Mouse (Mus musculus) heart, embryonic 12.5 days (tissue): ENCODE data around the gene Ak5. TPM values are rescaled to one million over a fixed set of nuclear protein-coding genes. Genes with fewer than 3 reads are reported as not detected.

Source experiments
- ATAC-seq: fragments of 200-750 bp; cut with Nextera tagmentation; 2 replicates; pipeline ENCODE4 v1.8.0; 2017; ENCODE audit warnings: moderate TSS enrichment, moderate library complexity; ENCODE audit not compliant: insufficient number of reproducible peaks, low FRiP score
- H3K27ac ChIP-seq: fragments of 300-500 bp; sonication (generic); 2 replicates; pipeline ENCODE4 v1.5.1; 2016; ENCODE audit warnings: mild to moderate bottlenecking, moderate library complexity; ENCODE audit not compliant: poor library complexity, severe bottlenecking
- H3K27me3 ChIP-seq: fragments of 300-500 bp; sonication (generic); replicated peaks from 2 replicates; pipeline ENCODE4 v1.6.1; 2016; ENCODE audit warnings: mild to moderate bottlenecking, moderate library complexity
- H3K36me3 ChIP-seq: fragments of 300-500 bp; sonication (generic); 2 replicates; pipeline ENCODE4 v1.6.1; 2016; ENCODE audit warnings: mild to moderate bottlenecking, moderate library complexity
- H3K4me1 ChIP-seq: fragments of 300-500 bp; sonication (generic); replicated peaks from 2 replicates; pipeline ENCODE4 v1.6.1; 2016; ENCODE audit warnings: mild to moderate bottlenecking
- H3K4me2 ChIP-seq: fragments of 300-500 bp; sonication (generic); 2 replicates; pipeline ENCODE4 v1.6.1; 2016; ENCODE audit warnings: mild to moderate bottlenecking, moderate library complexity
- H3K4me3 ChIP-seq: fragments of 300-500 bp; sonication (generic); 2 replicates; pipeline ENCODE4 v1.5.1; 2016; ENCODE audit warnings: mild to moderate bottlenecking
- H3K9ac ChIP-seq: fragments of 300-500 bp; sonication (generic); 2 replicates; pipeline ENCODE4 v1.6.1; 2016; ENCODE audit warnings: mild to moderate bottlenecking, moderate library complexity
- H3K9me3 ChIP-seq: fragments of 300-500 bp; sonication (generic); replicated peaks from 2 replicates; pipeline ENCODE4 v1.6.1; 2016; ENCODE audit warnings: mild to moderate bottlenecking, moderate library complexity
- WGBS: fragments of 180-500 bp; shearing (Covaris S2); methylation state at CpG from one replicate; pipeline ENCODE4 v1.1.7; 2016; 5-methylcytosine and 5-hydroxymethylcytosine counted together
- polyA plus RNA-seq: library from polyadenylated mRNA; unstranded; fragments of >200 nt; fragmentation: Nextera tagmentation; extraction: Ambion mirVana; gene quantifications from 2 replicates; pipeline ENCODE4 v1.2.1, GENCODE M21; 2016

Gene Ak5
- polyA plus RNA-seq, 1 experiment from 2014 or later, result 1.6 TPM

DNA sequence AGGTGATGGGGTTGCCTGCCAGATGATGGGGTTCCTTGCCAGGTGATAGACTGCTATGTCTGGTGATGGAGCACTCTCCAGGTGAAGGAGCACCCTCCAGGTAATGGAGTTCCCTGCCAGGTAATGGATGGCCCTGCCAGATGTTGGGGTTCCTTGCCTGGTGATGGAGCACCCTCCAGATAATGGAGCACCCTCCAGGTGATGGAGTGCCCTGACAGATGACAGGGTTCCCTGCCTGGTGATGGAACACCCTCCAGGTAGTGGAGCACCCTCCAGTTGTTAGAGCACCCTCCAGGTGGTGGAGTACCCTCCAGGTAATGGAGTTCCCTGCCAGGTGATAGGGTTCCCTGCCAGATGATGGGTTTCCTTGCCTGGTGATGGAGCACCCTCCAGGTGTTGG lies 104.3 kb downstream of the Ak5 start:
- no peak overlapping the region for H3K27ac ChIP-seq
- peaks cover 13% of the 10 kb centered on the region; the same call in 1 of the 2 replicates for H3K4me1 ChIP-seq
- no peak overlapping the region for H3K9ac ChIP-seq
- no peak overlapping the region for H3K4me2 ChIP-seq
- no peaks in the 10 kb centered on the region for H3K36me3 ChIP-seq
- ATAC-seq, result peak; percentile 22; the same call in 1 of the 2 replicates
- no peaks in the 10 kb centered on the region for H3K9me3 ChIP-seq
- H3K4me3 ChIP-seq, result no peak overlapping the region
- no peaks in the 10 kb centered on the region for H3K27me3 ChIP-seq

GRCm38 (mm10) chr3:152561708-152562107 lies 106.5 kb downstream of the Ak5 start:
- H3K4me1 ChIP-seq, result 0 out of 2 replicates have a peak, but pooled peaks cover 4% of the 10 kb centered on the region
- no peaks in the 10 kb centered on the region for H3K36me3 ChIP-seq
- H3K9me3 ChIP-seq, result no peaks in the 10 kb centered on the region
- WGBS, result 75% methylated on average over 2 of the region's 2 CpGs
- no peaks in the 10 kb centered on the region for H3K27me3 ChIP-seq
- no peak overlapping the region for H3K4me3 ChIP-seq
- H3K4me2 ChIP-seq, result no peak overlapping the region
- no peak overlapping the region for H3K27ac ChIP-seq
- H3K9ac ChIP-seq, result no peak overlapping the region
- no peak for ATAC-seq

- Histone ChIP-seq H3K9ac (no peak overlapping the region), H3K4me3 (no peak overlapping the region), H3K27ac (no peak overlapping the region), H3K9me3 (no peaks in the 10 kb centered on the region), H3K4me1 (0 out of 2 replicates have a peak, but pooled peaks cover 9% of the 10 kb centered on the region), H3K27me3 (no peaks in the 10 kb centered on the region), H3K36me3 (no peaks in the 10 kb centered on the region), H3K4me2 (no peak overlapping the region)
- no peak for ATAC-seq
- 19% methylated on average over 4 of the region's 4 CpGs for WGBS
These were observed 108.9 kb downstream of the Ak5 start for GRCm38 (mm10) chr3:152559295-152559694.

- 0 out of 2 replicates have a peak, but pooled peaks cover 9% of the 10 kb centered on the region for H3K4me1 ChIP-seq
- no peak overlapping the region for H3K4me3 ChIP-seq
- H3K36me3 ChIP-seq, result no peaks in the 10 kb centered on the region
- no peak overlapping the region for H3K27ac ChIP-seq
- H3K9ac ChIP-seq, result no peak overlapping the region
- H3K4me2 ChIP-seq, result no peak overlapping the region
- H3K9me3 ChIP-seq, result no peaks in the 10 kb centered on the region
- 65% methylated on average over 10 of the region's 10 CpGs for WGBS
- no peaks in the 10 kb centered on the region for H3K27me3 ChIP-seq
- no peak for ATAC-seq
These were observed 110.1 kb downstream of the Ak5 start for GRCm38 (mm10) chr3:152558106-152558505.

- Histone ChIP-seq H3K4me1 (0 out of 2 replicates have a peak, but pooled peaks cover 9% of the 10 kb centered on the region), H3K4me3 (no peak overlapping the region), H3K9me3 (no peaks in the 10 kb centered on the region), H3K27me3 (no peaks in the 10 kb centered on the region), H3K36me3 (no peaks in the 10 kb centered on the region), H3K9ac (no peak overlapping the region), H3K27ac (no peak overlapping the region), H3K4me2 (no peak overlapping the region)
- 31% methylated on average over 7 of the region's 12 CpGs for WGBS
- ATAC-seq, result peak; percentile 85
These were observed 110.5 kb downstream of the Ak5 start for GRCm38 (mm10) chr3:152557659-152558058.

DNA sequence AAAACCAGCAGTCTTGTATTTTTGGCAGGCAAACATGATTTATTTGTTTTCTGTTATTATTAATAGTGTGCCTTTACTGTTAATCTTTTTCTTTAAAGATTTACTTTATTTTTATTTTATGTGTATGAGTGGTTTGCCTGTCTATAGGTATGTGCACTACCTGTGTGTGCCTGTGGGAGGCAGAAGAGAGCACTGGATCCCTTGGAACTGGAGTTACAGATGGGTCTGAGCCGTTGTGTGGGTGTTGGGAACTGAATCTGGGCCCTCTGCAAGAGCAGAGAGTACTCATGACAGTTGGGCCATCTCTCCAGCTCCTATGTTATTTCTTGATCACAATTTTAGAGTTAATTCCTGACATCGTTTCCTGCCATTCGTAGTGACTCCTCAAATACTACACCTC lies 111.2 kb downstream of the Ak5 start:
- Histone ChIP-seq H3K27ac (no peak overlapping the region), H3K9ac (no peak overlapping the region), H3K36me3 (no peaks in the 10 kb centered on the region), H3K9me3 (no peaks in the 10 kb centered on the region), H3K27me3 (no peaks in the 10 kb centered on the region), H3K4me1 (0 out of 2 replicates have a peak, but pooled peaks cover 9% of the 10 kb centered on the region), H3K4me3 (no peak overlapping the region), H3K4me2 (no peak overlapping the region)
- WGBS, result 94% methylated on average over 3 of the region's 3 CpGs
- ATAC-seq, result no peak

GRCm38 (mm10) chr3:152556435-152556834 lies 111.7 kb downstream of the Ak5 start:
- Histone ChIP-seq H3K4me2 (no peak overlapping the region), H3K4me3 (no peak overlapping the region), H3K4me1 (0 out of 2 replicates have a peak, but pooled peaks cover 9% of the 10 kb centered on the region), H3K36me3 (no peaks in the 10 kb centered on the region), H3K9ac (no peak overlapping the region), H3K27ac (peak overlapping the region; percentile 21; the same call in 1 of the 2 replicates), H3K9me3 (no peaks in the 10 kb centered on the region), H3K27me3 (no peaks in the 10 kb centered on the region)
- no peak for ATAC-seq
- 45% methylated on average over 3 of the region's 4 CpGs for whole genome bisulfite sequencing

DNA sequence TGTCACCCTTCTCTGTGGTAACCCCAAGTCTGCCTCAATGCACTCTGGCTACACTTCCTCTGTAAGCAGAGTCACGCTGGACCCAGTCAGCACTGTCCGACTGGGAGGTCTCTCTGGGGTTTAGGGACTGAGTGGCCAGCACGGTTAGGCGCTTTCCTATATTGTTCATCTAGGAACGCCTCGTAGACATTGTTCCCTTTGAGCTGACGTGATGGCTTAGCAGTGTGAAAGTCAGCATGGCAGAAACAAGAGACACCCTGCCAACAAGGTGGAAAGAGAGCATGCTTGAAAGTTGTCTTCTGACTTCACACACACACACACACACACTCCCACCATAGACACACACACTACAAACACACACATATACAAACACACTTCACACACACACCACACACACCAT lies 112.9 kb downstream of the Ak5 start:
- no peaks in the 10 kb centered on the region for H3K27me3 ChIP-seq
- peaks cover 9% of the 10 kb centered on the region; the same call in 1 of the 2 replicates for H3K4me1 ChIP-seq
- no peak overlapping the region for H3K27ac ChIP-seq
- H3K36me3 ChIP-seq, result no peaks in the 10 kb centered on the region
- no peak overlapping the region for H3K4me2 ChIP-seq
- no peak overlapping the region for H3K4me3 ChIP-seq
- no peak overlapping the region for H3K9ac ChIP-seq
- no peak for ATAC-seq
- 59% methylated on average over 7 of the region's 7 CpGs for WGBS
- H3K9me3 ChIP-seq, result no peaks in the 10 kb centered on the region

- 82% methylated on average over 7 of the region's 7 CpGs for WGBS
- Histone ChIP-seq H3K9ac (no peak overlapping the region), H3K4me3 (no peak overlapping the region), H3K4me1 (peaks cover 9% of the 10 kb centered on the region; the same call in 1 of the 2 replicates), H3K36me3 (no peaks in the 10 kb centered on the region), H3K27me3 (no peaks in the 10 kb centered on the region), H3K4me2 (no peak overlapping the region), H3K9me3 (no peaks in the 10 kb centered on the region), H3K27ac (no peak overlapping the region)
- no peak for ATAC-seq
These were observed 113.8 kb downstream of the Ak5 start for GRCm38 (mm10) chr3:152554366-152554765.

DNA sequence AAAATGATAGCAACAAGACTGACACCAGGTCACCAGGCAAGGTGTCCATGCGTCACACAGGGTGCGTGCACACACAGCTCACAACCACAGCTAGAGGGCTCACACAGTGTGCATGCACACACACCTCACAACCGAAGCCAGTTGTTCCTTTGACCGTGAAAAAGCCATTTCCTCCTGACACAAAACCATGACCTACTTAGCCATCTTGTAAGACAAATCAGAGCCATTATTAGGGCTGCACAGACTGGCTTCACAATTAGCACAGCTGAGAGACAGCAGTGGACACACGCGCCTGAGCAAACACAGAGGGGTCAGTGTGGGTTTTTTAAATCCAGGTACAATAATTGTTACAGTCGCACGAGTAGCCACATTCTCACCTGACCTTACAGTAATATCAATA lies 115.5 kb downstream of the Ak5 start:
- H3K27ac ChIP-seq, result no peak overlapping the region
- no peak overlapping the region for H3K9ac ChIP-seq
- 84% methylated on average over 8 of the region's 8 CpGs for WGBS
- no peaks in the 10 kb centered on the region for H3K9me3 ChIP-seq
- H3K36me3 ChIP-seq, result no peaks in the 10 kb centered on the region
- no peak overlapping the region for H3K4me3 ChIP-seq
- no peak overlapping the region for H3K4me2 ChIP-seq
- H3K27me3 ChIP-seq, result no peaks in the 10 kb centered on the region
- peaks cover 6% of the 10 kb centered on the region; the same call in 1 of the 2 replicates for H3K4me1 ChIP-seq
- no peak for ATAC-seq

DNA sequence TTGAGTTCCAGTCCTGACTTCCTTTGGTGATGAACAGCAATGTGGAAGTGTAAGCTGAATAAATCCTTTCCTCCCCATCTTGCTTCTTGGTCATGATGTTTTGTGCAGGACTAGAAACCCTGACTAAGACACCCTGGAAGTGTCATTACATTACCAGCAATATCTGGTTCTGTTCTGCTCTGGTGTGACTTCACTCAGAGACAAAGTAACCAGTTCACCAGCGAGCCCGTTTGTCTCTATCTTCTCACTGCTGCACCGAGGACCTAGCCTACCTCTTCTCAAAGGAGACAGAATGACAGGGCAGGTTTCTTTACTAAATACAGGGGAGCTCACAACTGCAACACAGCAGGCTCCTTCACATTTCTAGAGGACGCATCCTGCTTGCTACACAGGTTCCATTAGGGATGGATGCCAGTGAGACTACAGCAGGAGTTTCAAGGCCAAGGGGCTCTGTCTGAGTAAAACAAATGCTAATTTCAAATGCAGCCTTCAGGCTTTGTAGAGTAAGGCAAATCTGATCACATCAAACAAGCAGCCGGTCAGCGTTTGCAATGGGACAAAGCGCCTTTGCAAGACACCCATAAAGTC lies 117.5 kb downstream of the Ak5 start:
- Histone ChIP-seq H3K27me3 (no peaks in the 10 kb centered on the region), H3K36me3 (no peaks in the 10 kb centered on the region), H3K9ac (no peak overlapping the region), H3K4me2 (no peak overlapping the region), H3K9me3 (no peaks in the 10 kb centered on the region), H3K4me3 (no peak overlapping the region), H3K27ac (no peak overlapping the region), H3K4me1 (peaks cover 5% of the 10 kb centered on the region; the same call in 1 of the 2 replicates)
- ATAC-seq, result no peak
- 84% methylated on average over 7 of the region's 7 CpGs for WGBS

GRCm38 (mm10) chr3:152550031-152550430 lies 118.1 kb downstream of the Ak5 start:
- H3K4me3 ChIP-seq, result no peak overlapping the region
- no peaks in the 10 kb centered on the region for H3K9me3 ChIP-seq
- H3K4me1 ChIP-seq, result no peaks in the 10 kb centered on the region; the same call in 1 of the 2 replicates
- H3K9ac ChIP-seq, result no peak overlapping the region
- H3K27me3 ChIP-seq, result no peaks in the 10 kb centered on the region
- no peak overlapping the region for H3K4me2 ChIP-seq
- ATAC-seq, result no peak
- H3K27ac ChIP-seq, result no peak overlapping the region
- no peaks in the 10 kb centered on the region for H3K36me3 ChIP-seq
